Mouse (Mus musculus) C2C12 (cell line): ENCODE data around the gene Coq8a. TPM values are rescaled to one million over a fixed set of nuclear protein-coding genes. Genes with fewer than 3 reads are reported as not detected.

Experiments used
- H3K27me3 ChIP-seq: one replicate; pipeline ENCODE4 v1.6.1; 2011; ENCODE audit not compliant: control insufficient read depth, insufficient read depth, insufficient read length
- H3K36me3 ChIP-seq: one replicate; pipeline ENCODE4 v1.6.1; 2011; ENCODE audit not compliant: control insufficient read depth, insufficient read depth
- H3K4me3 ChIP-seq: one replicate; pipeline ENCODE4 v1.5.1; 2011; ENCODE audit warnings: mild to moderate bottlenecking, control low read depth; ENCODE audit not compliant: poor library complexity, insufficient read depth, severe bottlenecking
- H3K79me2 ChIP-seq: one replicate; pipeline ENCODE4 v1.6.1; 2011; ENCODE audit not compliant: control insufficient read depth, insufficient read depth
- H3K79me3 ChIP-seq: one replicate; pipeline ENCODE4 v1.6.1; 2011; ENCODE audit warnings: low read depth, control low read depth
- H3ac ChIP-seq: one replicate; pipeline ENCODE3; 2011; ENCODE audit warnings: low read depth; ENCODE audit not compliant: control insufficient read depth, insufficient read length
- CEBPB ChIP-seq: IDR thresholded peaks from one replicate; pipeline ENCODE4 v1.6.1; 2011; ENCODE audit warnings: low read depth, mild to moderate bottlenecking, control low read depth, moderate library complexity
- CTCF ChIP-seq: IDR thresholded peaks from one replicate; pipeline ENCODE4 v1.5.1; 2011; ENCODE audit not compliant: control insufficient read depth, insufficient read depth, insufficient read length
- FOSL1 ChIP-seq: IDR thresholded peaks from one replicate; pipeline ENCODE4 v1.8.0; 2011; ENCODE audit warnings: mild to moderate bottlenecking, low read length; ENCODE audit not compliant: poor library complexity, insufficient read depth, severe bottlenecking
- MAX ChIP-seq: IDR thresholded peaks from one replicate; pipeline ENCODE4 v1.6.1; 2011; ENCODE audit warnings: mild to moderate bottlenecking, control low read depth
- MYOD1 ChIP-seq: IDR thresholded peaks from one replicate; pipeline ENCODE4 v1.6.1; 2011; ENCODE audit warnings: low read depth; ENCODE audit not compliant: control insufficient read depth, insufficient read length
- MYOG ChIP-seq: IDR thresholded peaks from one replicate; pipeline ENCODE4 v1.6.1; 2011; ENCODE audit not compliant: control insufficient read depth, insufficient read length; ENCODE audit errors: extremely low read depth
- USF1 ChIP-seq: IDR thresholded peaks from one replicate; pipeline ENCODE4 v1.6.1; 2011; ENCODE audit warnings: low read depth, mild to moderate bottlenecking, control low read depth, moderate library complexity
- polyA plus RNA-seq: library from polyadenylated mRNA; unstranded; fragments of >200 nt; fragmentation: generic; extraction: Trizol; gene quantifications from one replicate; pipeline ENCODE4 v1.2.1, GENCODE M21; 2012; ENCODE audit warnings: missing spikeins

Gene Coq8a
- polyA plus RNA-seq, 1 experiment: 0.21 TPM

GRCm38 (mm10) chr1:180140970-180141369 lies 58.4 kb downstream of the Coq8a start:
- Histone ChIP-seq H3K79me2 (no peaks in the 10 kb centered on the region), H3ac (no peak overlapping the region), H3K79me3 (no peaks in the 10 kb centered on the region), H3K36me3 (peaks cover 39% of the 10 kb centered on the region), H3K27me3 (no peaks in the 10 kb centered on the region), H3K4me3 (no peak overlapping the region)
- TF ChIP-seq MYOD1: no peak
- no peak for TF ChIP-seq MAX
- no peak for TF ChIP-seq USF1
- no peak for TF ChIP-seq MYOG
- no peak for TF ChIP-seq FOSL1
- no peak for TF ChIP-seq CTCF
- TF ChIP-seq CEBPB: no peak

- no peak for TF ChIP-seq MYOG
- TF ChIP-seq MYOD1: no peak
- TF ChIP-seq USF1: no peak
- TF ChIP-seq CTCF: no peak
- TF ChIP-seq MAX: no peak
- no peak for TF ChIP-seq CEBPB
- TF ChIP-seq FOSL1: no peak
- Histone ChIP-seq H3ac (no peak overlapping the region), H3K36me3 (peaks cover 33% of the 10 kb centered on the region), H3K79me3 (no peaks in the 10 kb centered on the region), H3K4me3 (no peak overlapping the region), H3K79me2 (no peaks in the 10 kb centered on the region), H3K27me3 (no peaks in the 10 kb centered on the region)
Measured at GRCm38 (mm10) chr1:180139158-180139557, 60.2 kb downstream of the Coq8a start.

- Histone ChIP-seq H3K79me2 (no peaks in the 10 kb centered on the region), H3K79me3 (no peaks in the 10 kb centered on the region), H3K4me3 (no peak overlapping the region), H3K27me3 (no peaks in the 10 kb centered on the region), H3K36me3 (peaks cover 12% of the 10 kb centered on the region), H3ac (no peak overlapping the region)
- TF ChIP-seq MYOD1 (no peak), USF1 (no peak), CTCF (no peak), CEBPB (no peak)
Measured at GRCm38 (mm10) chr1:180132187-180132586, 67.2 kb downstream of the Coq8a start.

- TF ChIP-seq FOSL1: no peak
- no peak for TF ChIP-seq USF1
- TF ChIP-seq MYOD1: no peak
- TF ChIP-seq MYOG: no peak
- no peak for TF ChIP-seq MAX
- H3K79me3 ChIP-seq: no peaks in the 10 kb centered on the region
- H3ac ChIP-seq: no peak overlapping the region
- H3K79me2 ChIP-seq: no peaks in the 10 kb centered on the region
- no peaks in the 10 kb centered on the region for H3K27me3 ChIP-seq
- H3K4me3 ChIP-seq: no peak overlapping the region
- peaks cover 9% of the 10 kb centered on the region for H3K36me3 ChIP-seq
Measured at GRCm38 (mm10) chr1:180131402-180131801, 68.0 kb downstream of the Coq8a start.

- H3K79me3 ChIP-seq: no peaks in the 10 kb centered on the region
- no peak overlapping the region for H3K4me3 ChIP-seq
- H3K36me3 ChIP-seq: peaks cover 13% of the 10 kb centered on the region
- no peaks in the 10 kb centered on the region for H3K27me3 ChIP-seq
- no peak overlapping the region for H3ac ChIP-seq
- no peaks in the 10 kb centered on the region for H3K79me2 ChIP-seq
- TF ChIP-seq MYOD1 (no peak), FOSL1 (no peak), CTCF (no peak)
Measured at GRCm38 (mm10) chr1:180128077-180128792, 71.2 kb downstream of the Coq8a start.

- Histone ChIP-seq H3K27me3 (no peaks in the 10 kb centered on the region), H3K79me2 (no peaks in the 10 kb centered on the region), H3K4me3 (no peak overlapping the region), H3K36me3 (peaks cover 20% of the 10 kb centered on the region), H3K79me3 (no peaks in the 10 kb centered on the region), H3ac (no peak overlapping the region)
- TF ChIP-seq FOSL1 (no peak), MYOD1 (no peak), MYOG (no peak), CEBPB (no peak), USF1 (no peak)
Measured at GRCm38 (mm10) chr1:180118233-180118632, 81.2 kb downstream of the Coq8a start.
